Mouse (Mus musculus): Measurements from ENCODE around the gene Duox1. TPM values are rescaled to one million over a fixed set of nuclear protein-coding genes. Genes with fewer than 3 reads are reported as not detected.

Duox1 gene
- polyA plus RNA-seq, 1 experiment: 0.22 TPM

DNA sequence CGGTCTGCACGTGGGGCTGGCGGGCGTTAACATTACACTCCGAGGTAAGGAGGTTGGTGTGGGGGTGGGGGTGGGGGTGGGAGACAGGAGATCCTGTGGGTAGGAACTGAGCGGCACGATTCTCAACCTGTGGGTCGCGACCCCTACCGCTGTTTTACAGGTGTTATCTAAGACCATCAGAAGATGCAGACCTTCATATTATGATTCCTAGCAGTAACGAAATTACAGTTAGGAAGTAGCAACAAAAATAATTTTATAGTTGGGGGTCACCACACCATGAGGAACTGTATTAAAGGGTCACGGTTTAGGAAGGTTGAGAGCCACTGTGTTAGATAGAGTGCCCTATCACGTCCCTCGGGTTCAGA is 14.8 kb upstream of the Duox1 start:
- DNase-seq (ENCODE audit: low read depth): no peak
- TF ChIP-seq POLR2A (IDR thresholded peaks at IDR 0.05; ENCODE audit: borderline replicate concordance, extremely low read depth, insufficient read depth, insufficient read length, poor library complexity, severe bottlenecking) (no peak), CTCF (IDR thresholded peaks at IDR 0.05; ENCODE audit: borderline replicate concordance, extremely low read depth, insufficient read depth, insufficient read length) (no peak)

DNA sequence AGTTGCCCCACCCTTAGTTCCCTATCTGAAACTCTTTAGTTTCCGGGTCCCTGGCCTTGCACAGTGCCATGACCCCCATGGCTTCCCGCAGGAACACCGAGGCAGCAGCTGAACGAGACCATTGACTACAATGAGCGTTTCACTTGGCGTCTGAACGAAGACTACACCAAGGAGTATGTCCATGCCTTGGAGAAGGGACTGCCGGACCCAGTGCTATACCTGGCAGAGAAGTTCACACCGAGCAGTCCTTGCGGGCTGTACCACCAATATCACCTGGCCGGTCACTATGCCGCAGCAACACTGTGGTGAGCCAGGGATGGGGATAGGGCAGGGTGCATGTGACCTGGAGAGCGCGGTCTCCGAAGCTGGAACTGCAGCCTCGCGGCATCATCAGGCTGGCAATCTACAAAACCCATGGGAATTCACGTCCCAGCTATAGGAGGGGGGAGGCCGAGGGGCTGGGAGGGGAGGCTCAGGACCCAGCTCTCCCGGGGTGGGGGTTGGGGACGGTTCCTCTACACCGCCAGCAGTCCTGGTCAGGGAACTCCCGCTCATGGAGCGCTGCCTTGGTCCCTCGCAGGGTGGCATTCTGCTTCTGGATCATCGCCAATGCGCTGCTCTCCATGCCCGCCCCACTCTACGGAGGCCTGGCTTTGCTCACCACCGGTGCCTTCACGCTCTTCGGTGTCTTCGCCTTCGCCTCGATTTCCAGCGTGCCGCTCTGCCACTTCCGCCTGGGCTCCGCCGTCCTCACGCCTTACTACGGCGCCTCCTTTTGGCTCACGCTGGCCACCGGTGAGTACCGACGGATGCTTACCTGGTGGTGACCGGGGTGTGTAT is 14.2 kb upstream of the Duox1 start:
- peak; percentile 64 for DNase-seq (ENCODE audit: low read depth)
- no peak for TF ChIP-seq POLR2A (IDR thresholded peaks at IDR 0.05; ENCODE audit: borderline replicate concordance, extremely low read depth, insufficient read depth, insufficient read length, poor library complexity, severe bottlenecking)
- TF ChIP-seq CTCF (IDR thresholded peaks at IDR 0.05; ENCODE audit: borderline replicate concordance, extremely low read depth, insufficient read depth, insufficient read length): no peak

DNA sequence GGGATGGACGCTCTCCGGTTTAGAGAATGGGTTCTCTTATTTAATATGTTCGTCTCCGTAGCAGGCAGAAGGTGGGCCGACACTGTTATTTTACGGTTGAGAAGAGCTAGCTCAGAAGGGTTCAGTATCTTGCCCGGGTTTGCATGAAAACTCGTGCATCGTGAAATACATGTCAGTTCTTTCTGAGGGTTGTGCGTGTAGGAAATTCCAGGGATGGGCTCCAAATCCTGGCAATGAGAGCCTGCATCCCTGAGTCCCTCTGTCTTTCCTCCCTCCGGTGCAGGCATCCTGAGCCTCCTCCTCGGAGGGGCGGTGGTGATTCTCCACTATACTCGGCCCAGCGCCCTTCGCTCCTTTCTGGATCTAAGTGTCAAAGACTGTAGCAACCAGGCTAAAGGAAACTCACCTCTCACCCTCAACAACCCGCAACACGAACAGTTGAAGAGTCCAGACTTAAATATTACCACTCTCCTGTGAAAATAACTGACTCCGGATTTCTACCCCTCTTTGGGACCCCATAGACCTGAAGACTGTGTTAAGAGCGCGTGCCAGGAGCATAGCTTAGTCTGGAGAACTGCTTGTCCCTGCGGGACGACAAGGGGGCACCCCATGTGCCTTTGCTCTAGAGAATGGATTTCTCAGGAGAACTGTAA is 13.4 kb upstream of the Duox1 start:
- DNase-seq (ENCODE audit: low read depth): no peak
- TF ChIP-seq CTCF (IDR thresholded peaks at IDR 0.05; ENCODE audit: borderline replicate concordance, extremely low read depth, insufficient read depth, insufficient read length): no peak
- TF ChIP-seq POLR2A (IDR thresholded peaks at IDR 0.05; ENCODE audit: borderline replicate concordance, extremely low read depth, insufficient read depth, insufficient read length, poor library complexity, severe bottlenecking): no peak

DNA sequence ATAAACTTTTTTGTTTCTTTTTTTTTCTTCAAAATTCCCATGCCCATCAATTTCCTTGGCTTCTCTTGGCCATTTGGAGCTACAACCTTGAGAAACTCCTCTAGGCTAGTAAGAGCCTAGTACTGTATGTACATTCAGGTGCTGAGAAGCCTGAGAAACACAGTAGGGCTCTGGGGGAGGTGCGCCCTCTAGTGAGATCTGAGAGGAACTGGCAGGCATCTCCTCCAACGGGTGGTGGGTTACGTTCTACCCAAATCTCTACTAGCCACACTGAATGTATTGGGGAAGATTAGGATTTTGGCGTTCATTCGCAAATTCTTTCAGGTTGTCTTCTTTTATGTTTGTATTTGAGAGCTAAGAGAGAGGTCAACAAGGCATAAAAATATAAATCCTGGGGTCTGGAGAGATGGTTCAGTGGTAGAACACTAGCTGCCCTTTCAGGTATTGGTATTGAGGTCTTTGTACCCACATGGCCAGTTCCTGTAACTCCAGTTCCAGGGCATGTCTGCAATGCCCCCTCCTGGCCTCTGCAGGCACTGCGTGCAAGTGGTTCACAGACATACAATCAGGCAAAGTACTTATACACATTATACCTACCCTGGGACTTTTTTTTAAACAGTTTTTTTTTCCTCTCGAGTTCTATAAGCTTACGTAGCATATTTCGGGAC is 12.8 kb upstream of the Duox1 start:
- DNase-seq (ENCODE audit: low read depth): peak; percentile 89

DNA sequence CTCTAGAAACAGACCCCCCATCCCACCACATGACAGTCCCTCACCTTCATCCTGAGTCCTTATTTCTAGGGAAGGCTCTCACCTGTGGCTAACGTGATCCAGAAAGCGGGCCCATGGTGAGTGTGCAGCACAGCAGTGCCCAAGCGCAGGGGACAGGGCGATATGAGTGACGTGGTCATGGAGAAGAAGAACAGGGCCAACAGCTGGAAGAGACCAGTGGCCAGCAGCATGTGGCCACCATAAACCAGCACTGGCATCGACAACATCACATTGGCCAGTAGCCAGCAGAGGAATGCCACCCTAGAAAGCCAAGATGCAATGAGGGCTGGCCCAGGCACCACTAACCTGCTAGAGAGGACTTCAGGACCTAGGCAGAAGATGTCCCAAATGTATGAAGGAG is 10.9 kb upstream of the Duox1 start:
- TF ChIP-seq POLR2A (IDR thresholded peaks at IDR 0.05; ENCODE audit: borderline replicate concordance, extremely low read depth, insufficient read depth, insufficient read length, poor library complexity, severe bottlenecking) (no peak), CTCF (IDR thresholded peaks at IDR 0.05; ENCODE audit: borderline replicate concordance, extremely low read depth, insufficient read depth, insufficient read length) (no peak)

More for the DNA sequence above, 12.8 kb upstream of the Duox1 start:
- TF ChIP-seq POLR2A (IDR thresholded peaks at IDR 0.05; ENCODE audit: borderline replicate concordance, extremely low read depth, insufficient read depth, insufficient read length, poor library complexity, severe bottlenecking): no peak
- peak; percentile 90 for TF ChIP-seq CTCF (IDR thresholded peaks at IDR 0.05; ENCODE audit: borderline replicate concordance, extremely low read depth, insufficient read depth, insufficient read length)

DNA sequence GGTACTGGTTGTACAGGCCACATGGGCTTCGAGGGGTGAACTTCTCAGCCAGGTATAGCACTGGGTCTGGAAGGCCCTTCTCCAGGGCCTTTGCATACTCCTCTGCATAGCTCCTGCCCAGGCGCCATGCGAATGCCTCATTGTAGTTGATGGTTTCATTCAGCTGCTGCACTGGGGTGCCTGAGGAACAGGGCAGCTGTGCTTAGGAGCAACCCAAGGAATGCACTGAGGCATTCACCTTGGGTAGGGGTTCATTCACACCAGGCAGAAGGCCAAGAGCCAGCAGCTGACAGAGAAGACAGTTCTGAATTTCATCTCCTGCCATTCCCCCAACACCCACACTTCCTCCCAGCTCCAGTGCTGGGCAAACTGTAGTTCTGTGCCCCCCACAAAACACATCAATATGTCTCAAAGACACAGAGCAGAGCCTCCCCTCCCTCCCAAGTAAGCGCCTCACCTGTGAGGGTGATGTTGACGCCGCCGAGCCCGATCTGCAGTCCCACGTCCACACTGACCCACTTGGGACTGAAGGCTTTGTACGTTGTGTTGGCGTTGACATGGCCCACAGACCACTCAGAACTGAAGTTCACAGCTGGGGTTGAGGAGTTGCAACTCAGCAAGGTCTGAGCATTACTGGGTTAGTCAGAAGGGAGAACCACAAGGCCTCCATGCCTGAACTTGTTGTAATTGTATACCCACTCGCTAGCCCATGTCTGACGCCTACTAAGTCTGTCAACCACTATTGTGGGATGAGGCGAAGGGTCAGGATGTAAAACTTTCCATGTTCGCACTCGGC is 10.2 kb upstream of the Duox1 start:
- DNase-seq (ENCODE audit: low read depth): no peak
- TF ChIP-seq POLR2A (IDR thresholded peaks at IDR 0.05; ENCODE audit: borderline replicate concordance, extremely low read depth, insufficient read depth, insufficient read length, poor library complexity, severe bottlenecking) (no peak), CTCF (IDR thresholded peaks at IDR 0.05; ENCODE audit: borderline replicate concordance, extremely low read depth, insufficient read depth, insufficient read length) (no peak)

More for the DNA sequence above, 10.9 kb upstream of the Duox1 start:
- no peak for DNase-seq (ENCODE audit: low read depth)

DNA sequence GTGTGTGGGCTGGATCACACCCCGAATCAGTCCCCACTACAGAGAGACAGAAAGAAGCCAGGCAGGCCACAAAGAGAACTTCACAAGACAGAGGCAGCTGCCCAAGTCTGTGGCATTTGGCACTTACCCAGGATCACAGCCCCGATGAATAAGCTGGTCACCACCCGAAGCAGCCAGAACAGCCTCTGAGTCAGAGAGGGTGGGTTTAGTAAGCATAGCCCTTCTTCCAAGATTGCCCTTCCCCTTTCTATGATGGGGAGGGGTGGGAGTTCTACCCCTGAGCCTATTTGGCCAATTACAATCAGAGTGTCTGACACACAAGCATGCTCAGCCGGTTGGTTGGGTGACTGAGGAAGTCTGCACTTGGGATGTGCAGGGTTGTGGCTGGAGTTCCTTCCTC is 9.3 kb upstream of the Duox1 start:
- DNase-seq (ENCODE audit: low read depth): peak; percentile 55
- TF ChIP-seq CTCF (IDR thresholded peaks at IDR 0.05; ENCODE audit: borderline replicate concordance, extremely low read depth, insufficient read depth, insufficient read length) (no peak), POLR2A (IDR thresholded peaks at IDR 0.05; ENCODE audit: borderline replicate concordance, extremely low read depth, insufficient read depth, insufficient read length, poor library complexity, severe bottlenecking) (no peak)

DNA sequence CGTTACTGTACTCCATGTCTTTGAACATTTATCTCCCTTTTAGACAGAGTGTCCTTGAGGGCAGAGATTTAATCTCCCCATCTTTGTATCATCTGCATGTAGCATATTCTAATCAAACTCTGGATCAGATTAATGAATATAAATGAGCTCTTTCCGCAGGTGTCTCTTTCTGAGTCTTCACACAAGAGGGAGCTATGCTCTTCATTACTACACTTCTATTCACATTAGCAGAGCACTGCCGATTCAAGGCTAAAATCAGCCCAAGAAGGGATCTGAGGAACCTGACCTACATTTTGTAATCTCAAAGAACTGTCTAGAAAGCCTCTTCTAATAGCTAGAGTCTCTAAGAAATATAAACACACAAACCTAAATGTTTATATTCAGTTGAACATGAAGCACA is 5.8 kb upstream of the Duox1 start:
- no peak for TF ChIP-seq CTCF (IDR thresholded peaks at IDR 0.05; ENCODE audit: borderline replicate concordance, extremely low read depth, insufficient read depth, insufficient read length)
- no peak for TF ChIP-seq POLR2A (IDR thresholded peaks at IDR 0.05; ENCODE audit: borderline replicate concordance, extremely low read depth, insufficient read depth, insufficient read length, poor library complexity, severe bottlenecking)
- DNase-seq (ENCODE audit: low read depth): peak; percentile 48

DNA sequence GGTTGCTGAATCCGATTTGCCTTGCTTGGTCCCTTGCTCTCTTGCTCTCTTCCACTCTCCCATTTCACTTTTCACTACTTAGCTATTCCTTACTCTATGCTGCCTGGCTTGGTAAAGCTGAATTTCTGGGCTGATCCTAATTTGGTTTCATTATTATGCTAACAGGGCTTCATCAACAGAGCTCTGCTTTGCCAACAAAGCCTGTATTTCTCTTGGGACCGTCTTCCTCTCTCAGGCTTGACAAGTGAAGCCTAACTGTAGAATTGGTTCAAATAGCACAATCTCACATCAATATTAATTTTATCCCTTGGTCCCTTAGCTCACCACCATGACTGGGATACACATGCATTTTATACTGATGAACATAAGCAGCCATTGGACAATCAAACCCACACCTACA is 3.9 kb upstream of the Duox1 start:
- peak; percentile 74 for DNase-seq (ENCODE audit: low read depth)
- TF ChIP-seq POLR2A (IDR thresholded peaks at IDR 0.05; ENCODE audit: borderline replicate concordance, extremely low read depth, insufficient read depth, insufficient read length, poor library complexity, severe bottlenecking) (no peak), CTCF (IDR thresholded peaks at IDR 0.05; ENCODE audit: borderline replicate concordance, extremely low read depth, insufficient read depth, insufficient read length) (no peak)

DNA sequence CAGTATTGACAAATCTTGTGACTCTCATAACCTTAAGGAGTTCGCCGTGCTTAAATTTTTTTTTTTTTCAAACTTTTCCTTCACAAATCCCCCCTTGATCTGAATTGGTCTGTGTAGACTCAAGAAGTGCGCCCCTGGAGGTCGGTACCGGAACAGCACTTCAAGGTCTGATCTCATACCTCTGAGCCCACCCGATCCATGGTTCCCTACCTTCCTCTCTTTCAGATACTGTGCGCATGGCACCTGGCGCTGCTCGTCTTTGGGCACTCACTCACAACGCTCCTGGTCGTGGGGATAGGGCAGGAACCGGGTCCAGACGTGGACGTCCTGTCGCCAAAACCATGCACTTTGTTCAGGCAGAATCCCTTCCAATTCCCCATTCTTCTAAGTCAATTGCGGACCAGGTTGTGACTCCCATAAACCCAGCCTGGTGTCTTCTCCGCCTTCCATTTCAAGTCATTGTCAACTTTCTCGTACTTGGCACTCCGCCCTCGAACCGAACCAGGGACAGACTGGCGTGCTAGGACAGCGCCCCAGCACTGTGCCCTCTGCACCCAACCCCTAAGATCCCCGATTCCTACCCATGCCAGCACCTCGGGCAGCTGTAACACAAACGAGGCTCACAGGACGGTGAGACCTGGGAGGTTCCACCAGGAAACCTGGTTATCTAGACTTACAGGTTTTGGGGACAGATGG is 2.6 kb upstream of the Duox1 start:
- TF ChIP-seq POLR2A (IDR thresholded peaks at IDR 0.05; ENCODE audit: borderline replicate concordance, extremely low read depth, insufficient read depth, insufficient read length, poor library complexity, severe bottlenecking) (no peak), CTCF (IDR thresholded peaks at IDR 0.05; ENCODE audit: borderline replicate concordance, extremely low read depth, insufficient read depth, insufficient read length) (peak; percentile 74)
- DNase-seq (ENCODE audit: low read depth): peak; percentile 77
